Mouse (Mus musculus) heart, adult 11 months (tissue): ENCODE measurements at regions not wholly inside any gene's neighbourhood (a gene's known extent, or its start where the extent isn't known, plus 50 kb on each side); places are given as distances from the start of the nearest gene placed in this dataset.
A peak's percentile ranks its signal among the peaks of the same experiment; 100 is the strongest.

Source experiments
- DNase-seq: peaks from one replicate; pipeline ENCODE4 v3.0.0; 2022

DNA sequence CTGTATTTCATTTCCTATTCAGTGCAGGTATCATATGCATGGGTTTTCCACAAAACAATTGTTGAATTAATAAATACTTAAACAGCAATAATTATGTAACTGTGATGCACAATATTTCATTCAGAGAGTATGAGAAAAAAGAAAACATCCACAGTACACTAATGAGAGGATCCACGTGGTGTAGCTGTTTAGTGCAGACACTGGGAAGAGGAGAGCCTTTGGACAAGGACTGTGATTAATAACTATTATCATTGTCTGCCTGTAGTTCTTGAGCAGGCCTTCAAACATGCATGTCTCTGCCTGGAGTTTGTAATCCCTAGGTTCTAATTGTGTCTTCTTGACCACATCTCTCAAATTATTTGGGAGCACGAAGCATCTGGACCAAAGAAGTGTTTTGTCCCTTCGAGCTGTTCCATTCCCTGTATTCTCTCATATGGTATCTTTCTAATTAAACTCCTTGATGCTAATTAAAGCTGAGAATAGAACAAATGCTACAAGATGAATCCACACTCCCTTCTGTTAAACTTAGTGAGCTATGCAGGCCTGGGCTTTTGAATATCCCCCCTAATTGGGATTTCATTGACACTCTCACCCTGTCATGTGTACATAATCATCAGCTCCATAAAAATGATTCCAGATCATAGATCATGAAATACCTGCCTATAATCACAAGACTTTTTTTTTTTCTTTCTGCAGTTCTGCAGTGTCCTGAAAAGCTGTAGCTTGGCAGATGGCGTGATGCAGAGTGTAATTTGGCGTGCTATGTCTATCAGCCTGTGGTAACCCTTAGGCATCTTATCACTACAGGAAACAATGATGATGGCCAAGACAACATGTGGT lies 1208.9 kb upstream of the G6pd2 start:
- peak; percentile 70 for DNase-seq

DNA sequence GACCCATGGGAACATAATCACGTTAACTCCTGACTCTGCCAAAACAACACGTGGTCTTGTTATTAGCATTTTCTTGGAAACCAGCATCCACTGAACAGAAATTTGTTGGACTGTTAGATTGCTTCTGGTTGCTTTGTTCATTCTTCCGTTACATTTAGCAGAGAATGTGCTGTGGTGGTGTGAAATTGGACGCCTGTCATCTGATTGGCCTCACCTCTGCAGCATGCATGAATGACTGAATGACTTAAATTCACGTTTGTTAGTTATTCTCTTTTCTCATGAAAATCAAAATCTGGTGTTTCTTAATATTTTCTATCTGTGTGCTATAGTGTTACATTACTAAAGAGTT lies 1208.3 kb upstream of the G6pd2 start:
- DNase-seq: no peak

DNA sequence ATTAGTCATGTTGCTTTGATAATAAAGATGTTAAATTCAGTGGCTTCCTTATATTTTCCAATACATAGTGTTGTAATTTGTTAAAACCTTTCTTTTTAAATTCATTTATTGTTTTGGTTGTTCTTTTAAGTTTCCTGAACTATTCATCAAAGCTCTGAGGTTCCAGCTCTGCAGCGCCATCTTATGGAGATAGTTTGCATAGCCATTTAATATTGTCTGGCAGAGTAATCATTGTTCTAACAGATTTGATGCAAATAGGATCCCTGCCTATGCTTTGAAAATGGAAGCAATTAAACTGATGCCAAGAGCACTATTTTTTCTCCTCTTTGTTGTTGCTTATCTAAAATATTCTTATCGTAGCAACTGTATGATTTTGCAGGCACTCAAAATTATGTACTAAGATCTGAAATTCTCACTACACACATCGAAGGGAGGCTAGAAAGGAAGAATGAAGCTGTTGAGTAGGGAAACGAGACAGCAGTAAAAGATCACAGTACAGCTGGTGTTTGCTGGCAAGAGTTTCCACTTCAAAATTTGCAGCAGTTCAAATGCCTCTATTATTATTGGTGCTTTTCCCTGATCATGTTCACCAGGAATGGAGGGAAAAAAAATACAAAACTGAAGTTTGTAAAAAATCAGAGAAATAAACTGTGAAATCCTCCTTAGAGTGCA lies 1199.5 kb upstream of the G6pd2 start:
- DNase-seq: no peak
